Mouse (Mus musculus) limb, embryonic 15.5 days (tissue): ENCODE data around the gene Ifna12. TPM values are rescaled to one million over a fixed set of nuclear protein-coding genes. Genes with fewer than 3 reads are reported as not detected.

Source experiments
- polyA plus RNA-seq: library from polyadenylated mRNA; unstranded; fragments of >200 nt; fragmentation: Nextera tagmentation; extraction: Ambion mirVana; gene quantifications from 2 replicates; pipeline ENCODE4 v1.2.1, GENCODE M21; 2015

The Ifna12 gene
- polyA plus RNA-seq, 1 experiment from 2014 or later: not detected

Other genes with a start within 250 kb of the Ifna12 start
- 9.1 TPM in 2 replicates for gene Hacd4, start 164.4 kb downstream of the Ifna12 start, polyA plus RNA-seq
- gene Ifnb1, start 80.6 kb downstream of the Ifna12 start, polyA plus RNA-seq: not detected in 2 replicates
- gene Ifna15, start 45.1 kb downstream of the Ifna12 start, polyA plus RNA-seq: not detected in 2 replicates
- gene Ifna14, start 31.6 kb downstream of the Ifna12 start, polyA plus RNA-seq: not detected in 2 replicates
- not detected in 2 replicates for gene Ifna9, start 11.0 kb downstream of the Ifna12 start, polyA plus RNA-seq
- not detected in 2 replicates for gene C87499, start 31.0 kb upstream of the Ifna12 start, polyA plus RNA-seq
- not detected in 2 replicates for gene Ifna13, start 41.1 kb upstream of the Ifna12 start, polyA plus RNA-seq
- not detected in 2 replicates for gene Ifna16, start 73.5 kb upstream of the Ifna12 start, polyA plus RNA-seq
- not detected in 2 replicates for gene Ifna2, start 80.5 kb upstream of the Ifna12 start, polyA plus RNA-seq
- not detected in 2 replicates for gene Ifnab, start 88.0 kb upstream of the Ifna12 start, polyA plus RNA-seq
- gene Gm26566, start 118.4 kb upstream of the Ifna12 start, polyA plus RNA-seq: 0.56 and 1.1 TPM in 2 replicates
- 93.3 and 105 TPM in 2 replicates for gene Klhl9, start 119.1 kb upstream of the Ifna12 start, polyA plus RNA-seq
- not detected in 2 replicates for gene Gm13271, start 151.5 kb upstream of the Ifna12 start, polyA plus RNA-seq
- 0.36 and 0.60 TPM in 2 replicates for gene Gm13283, start 156.7 kb upstream of the Ifna12 start, polyA plus RNA-seq
- 0.76 and 0.87 TPM in 2 replicates for gene Gm13290, start 170.5 kb upstream of the Ifna12 start, polyA plus RNA-seq
- gene Gm13289, start 173.5 kb upstream of the Ifna12 start, polyA plus RNA-seq: not detected in 2 replicates
- gene Gm13272, start 176.5 kb upstream of the Ifna12 start, polyA plus RNA-seq: not detected in 2 replicates
- gene Ifnz, start 178.8 kb upstream of the Ifna12 start, polyA plus RNA-seq: 0.26 and 0.37 TPM in 2 replicates
- gene Gm13276, start 182.3 kb upstream of the Ifna12 start, polyA plus RNA-seq: not detected in 2 replicates
- not detected in 2 replicates for gene Gm13277, start 185.3 kb upstream of the Ifna12 start, polyA plus RNA-seq
- not detected in 2 replicates for gene Gm13278, start 188.2 kb upstream of the Ifna12 start, polyA plus RNA-seq
- not detected in 2 replicates for gene Gm13275, start 191.1 kb upstream of the Ifna12 start, polyA plus RNA-seq
- gene Gm13279, start 194.0 kb upstream of the Ifna12 start, polyA plus RNA-seq: not detected in 2 replicates
- gene Gm13285, start 196.3 kb upstream of the Ifna12 start, polyA plus RNA-seq: 0.93 and 1.4 TPM in 2 replicates
- 0.36 TPM in 1 of 2 replicates, not detected in the other for gene Gm13287, start 199.9 kb upstream of the Ifna12 start, polyA plus RNA-seq
- gene Gm13288, start 202.2 kb upstream of the Ifna12 start, polyA plus RNA-seq: 0.15 TPM in 1 of 2 replicates, not detected in the other
- gene Ifna7, start 212.9 kb upstream of the Ifna12 start, polyA plus RNA-seq: not detected in 2 replicates
- not detected in 2 replicates for gene Ifna11, start 216.6 kb upstream of the Ifna12 start, polyA plus RNA-seq
- not detected in 2 replicates for gene Ifna6, start 224.0 kb upstream of the Ifna12 start, polyA plus RNA-seq
- not detected in 2 replicates for gene Ifna5, start 232.1 kb upstream of the Ifna12 start, polyA plus RNA-seq
- gene Ifna4, start 238.5 kb upstream of the Ifna12 start, polyA plus RNA-seq: not detected in 2 replicates
- gene Ifna1, start 246.7 kb upstream of the Ifna12 start, polyA plus RNA-seq: not detected in 2 replicates